Mouse (Mus musculus): ENCODE measurements around the gene Mef2d. TPM values are rescaled to one million over a fixed set of nuclear protein-coding genes. Genes with fewer than 3 reads are reported as not detected.
A peak's percentile ranks its signal among the peaks of the same experiment; 100 is the strongest.

The Mef2d gene
- polyA plus RNA-seq, 1 experiment from 2014 or later, result 15.1 TPM

- Histone ChIP-seq H3K27ac (no peak overlapping the region), H3K27me3 (ENCODE audit: insufficient read depth, poor library complexity, severe bottlenecking) (peaks cover 16% of the 10 kb centered on the region; the same call in 1 of the 2 replicates), H3K4me3 (no peak overlapping the region), H3K9me3 (no peaks in the 10 kb centered on the region), H3K4me1 (replicated peaks) (peaks cover 9% of the 10 kb centered on the region), H3K36me3 (peaks cover 9% of the 10 kb centered on the region; the same call in 1 of the 2 replicates)
- no peak for DNase-seq (ENCODE audit: low spot score)
- 84% methylated on average over 4 of the region's 4 CpGs for WGBS
These were observed 36.8 kb downstream of the Mef2d start for GRCm38 (mm10) chr3:88178986-88179385.

GRCm38 (mm10) chr3:88181374-88181773, 39.2 kb downstream of the Mef2d start:
- DNase-seq (ENCODE audit: low spot score), result no peak
- H3K9me3 ChIP-seq, result no peaks in the 10 kb centered on the region
- H3K4me1 ChIP-seq (replicated peaks), result peaks cover 9% of the 10 kb centered on the region
- peaks cover 16% of the 10 kb centered on the region; the same call in 1 of the 2 replicates for H3K27me3 ChIP-seq (ENCODE audit: insufficient read depth, poor library complexity, severe bottlenecking)
- no peak overlapping the region for H3K27ac ChIP-seq
- WGBS, result 72% methylated on average over 4 of the region's 4 CpGs
- no peaks in the 10 kb centered on the region for H3K36me3 ChIP-seq
- no peak overlapping the region for H3K4me3 ChIP-seq

- Histone ChIP-seq H3K4me3 (no peak overlapping the region), H3K27me3 (ENCODE audit: insufficient read depth, poor library complexity, severe bottlenecking) (peaks cover 24% of the 10 kb centered on the region), H3K27ac (no peak overlapping the region), H3K4me1 (replicated peaks) (no peaks in the 10 kb centered on the region), H3K9me3 (no peaks in the 10 kb centered on the region), H3K36me3 (no peaks in the 10 kb centered on the region)
- no peak for DNase-seq (ENCODE audit: low spot score)
- WGBS, result 77% methylated on average over 3 of the region's 3 CpGs
These were observed 44.3 kb downstream of the Mef2d start for GRCm38 (mm10) chr3:88186424-88186823.

GRCm38 (mm10) chr3:88191146-88191545, 49.0 kb downstream of the Mef2d start:
- no peak overlapping the region for H3K4me3 ChIP-seq
- peaks cover 3% of the 10 kb centered on the region; the same call in 1 of the 2 replicates for H3K9me3 ChIP-seq
- H3K4me1 ChIP-seq (replicated peaks), result peaks cover 2% of the 10 kb centered on the region; the same call in 1 of the 2 replicates
- no peak overlapping the region for H3K27ac ChIP-seq
- no peak for DNase-seq (ENCODE audit: low spot score)
- 24% methylated on average over 3 of the region's 3 CpGs for WGBS
- H3K36me3 ChIP-seq, result no peaks in the 10 kb centered on the region
- H3K27me3 ChIP-seq (ENCODE audit: insufficient read depth, poor library complexity, severe bottlenecking), result peaks cover 60% of the 10 kb centered on the region

GRCm38 (mm10) chr3:88191820-88192616, 49.8 kb downstream of the Mef2d start:
- Histone ChIP-seq H3K9me3 (peaks cover 3% of the 10 kb centered on the region; the same call in 1 of the 2 replicates), H3K36me3 (no peaks in the 10 kb centered on the region), H3K27ac (no peak overlapping the region), H3K4me1 (replicated peaks) (peaks cover 3% of the 10 kb centered on the region; the same call in 1 of the 2 replicates), H3K27me3 (ENCODE audit: insufficient read depth, poor library complexity, severe bottlenecking) (peaks cover 69% of the 10 kb centered on the region), H3K4me3 (no peak overlapping the region)
- DNase-seq (ENCODE audit: low spot score), result peak; percentile 53
- WGBS, result 31% methylated on average over 9 of the region's 9 CpGs

- DNase-seq (ENCODE audit: low spot score), result peak; percentile 52
- Histone ChIP-seq H3K27ac (peak overlapping the region; percentile 57; the same call in 1 of the 2 replicates), H3K4me3 (no peak overlapping the region), H3K27me3 (ENCODE audit: insufficient read depth, poor library complexity, severe bottlenecking) (peaks cover 100% of the 10 kb centered on the region), H3K36me3 (no peaks in the 10 kb centered on the region), H3K4me1 (replicated peaks) (peaks cover 48% of the 10 kb centered on the region), H3K9me3 (peaks cover 3% of the 10 kb centered on the region; the same call in 1 of the 2 replicates)
- whole genome bisulfite sequencing, result 2% methylated on average over 10 of the region's 10 CpGs
These were observed 55.8 kb downstream of the Mef2d start for GRCm38 (mm10) chr3:88197741-88198504.

GRCm38 (mm10) chr3:88198505-88199020, 56.4 kb downstream of the Mef2d start:
- peaks cover 100% of the 10 kb centered on the region for H3K27me3 ChIP-seq (ENCODE audit: insufficient read depth, poor library complexity, severe bottlenecking)
- 3% methylated on average over 9 of the region's 9 CpGs for WGBS
- H3K9me3 ChIP-seq, result peaks cover 3% of the 10 kb centered on the region; the same call in 1 of the 2 replicates
- no peaks in the 10 kb centered on the region for H3K36me3 ChIP-seq
- peaks cover 53% of the 10 kb centered on the region for H3K4me1 ChIP-seq (replicated peaks)
- H3K27ac ChIP-seq, result peak overlapping the region; percentile 57; the same call in 1 of the 2 replicates
- peak overlapping the region; percentile 29 for H3K4me3 ChIP-seq
- no peak for DNase-seq (ENCODE audit: low spot score)

GRCm38 (mm10) chr3:88199541-88200110, 57.5 kb downstream of the Mef2d start:
- 22% methylated on average over 2 of the region's 2 CpGs for WGBS
- Histone ChIP-seq H3K27me3 (ENCODE audit: insufficient read depth, poor library complexity, severe bottlenecking) (peaks cover 100% of the 10 kb centered on the region), H3K9me3 (no peaks in the 10 kb centered on the region), H3K36me3 (no peaks in the 10 kb centered on the region), H3K4me1 (replicated peaks) (peaks cover 64% of the 10 kb centered on the region), H3K27ac (no peak overlapping the region; the same call in 1 of the 2 replicates), H3K4me3 (peak overlapping the region; percentile 49; the same call in 1 of the 2 replicates)
- DNase-seq (ENCODE audit: low spot score), result no peak

- H3K4me3 ChIP-seq, result peak overlapping the region; percentile 49
- H3K27me3 ChIP-seq (ENCODE audit: insufficient read depth, poor library complexity, severe bottlenecking), result peaks cover 100% of the 10 kb centered on the region
- DNase-seq (ENCODE audit: low spot score), result peak; percentile 71
- H3K36me3 ChIP-seq, result no peaks in the 10 kb centered on the region
- H3K9me3 ChIP-seq, result no peaks in the 10 kb centered on the region
- peak overlapping the region; percentile 84 for H3K27ac ChIP-seq
- WGBS, result under 1% methylated on average over 61 of the region's 61 CpGs
- peaks cover 71% of the 10 kb centered on the region for H3K4me1 ChIP-seq (replicated peaks)
These were observed 58.2 kb downstream of the Mef2d start for GRCm38 (mm10) chr3:88200161-88200971.

GRCm38 (mm10) chr3:88200972-88201330, 58.8 kb downstream of the Mef2d start:
- under 1% methylated on average over 37 of the region's 37 CpGs for WGBS
- Histone ChIP-seq H3K9me3 (no peaks in the 10 kb centered on the region), H3K36me3 (no peaks in the 10 kb centered on the region), H3K4me3 (peak overlapping the region; percentile 49), H3K4me1 (replicated peaks) (peaks cover 75% of the 10 kb centered on the region), H3K27ac (peak overlapping the region; percentile 84), H3K27me3 (ENCODE audit: insufficient read depth, poor library complexity, severe bottlenecking) (peaks cover 100% of the 10 kb centered on the region)
- DNase-seq (ENCODE audit: low spot score), result no peak

- peak overlapping the region; percentile 49; the same call in 1 of the 2 replicates for H3K4me3 ChIP-seq
- peaks cover 81% of the 10 kb centered on the region for H3K4me1 ChIP-seq (replicated peaks)
- peaks cover 100% of the 10 kb centered on the region for H3K27me3 ChIP-seq (ENCODE audit: insufficient read depth, poor library complexity, severe bottlenecking)
- no peaks in the 10 kb centered on the region for H3K9me3 ChIP-seq
- DNase-seq (ENCODE audit: low spot score), result peak; percentile 25
- 10% methylated on average over 5 of the region's 5 CpGs for WGBS
- peak overlapping the region; percentile 56; the same call in 1 of the 2 replicates for H3K27ac ChIP-seq
- no peaks in the 10 kb centered on the region for H3K36me3 ChIP-seq
These were observed 59.5 kb downstream of the Mef2d start for GRCm38 (mm10) chr3:88201640-88202039.

GRCm38 (mm10) chr3:88202986-88203385, 60.8 kb downstream of the Mef2d start:
- peak; percentile 25 for DNase-seq (ENCODE audit: low spot score)
- Histone ChIP-seq H3K9me3 (no peaks in the 10 kb centered on the region), H3K4me3 (no peak overlapping the region), H3K27me3 (ENCODE audit: insufficient read depth, poor library complexity, severe bottlenecking) (peaks cover 100% of the 10 kb centered on the region), H3K36me3 (no peaks in the 10 kb centered on the region), H3K4me1 (replicated peaks) (peaks cover 84% of the 10 kb centered on the region), H3K27ac (peak overlapping the region; percentile 72; the same call in 1 of the 2 replicates)
- WGBS, result 4% methylated on average over 6 of the region's 6 CpGs

Data from hindbrain, embryonic 10.5 days (tissue).